Mouse (Mus musculus): Measurements from ENCODE around the gene Gm11627. TPM values are rescaled to one million over a fixed set of nuclear protein-coding genes. Genes with fewer than 3 reads are reported as not detected.

Gene Gm11627
- 1.6 and 2.4 TPM in 2 replicates for polyA plus RNA-seq (2015; fragmentation: Nextera tagmentation; extraction: Ambion mirVana)

DNA sequence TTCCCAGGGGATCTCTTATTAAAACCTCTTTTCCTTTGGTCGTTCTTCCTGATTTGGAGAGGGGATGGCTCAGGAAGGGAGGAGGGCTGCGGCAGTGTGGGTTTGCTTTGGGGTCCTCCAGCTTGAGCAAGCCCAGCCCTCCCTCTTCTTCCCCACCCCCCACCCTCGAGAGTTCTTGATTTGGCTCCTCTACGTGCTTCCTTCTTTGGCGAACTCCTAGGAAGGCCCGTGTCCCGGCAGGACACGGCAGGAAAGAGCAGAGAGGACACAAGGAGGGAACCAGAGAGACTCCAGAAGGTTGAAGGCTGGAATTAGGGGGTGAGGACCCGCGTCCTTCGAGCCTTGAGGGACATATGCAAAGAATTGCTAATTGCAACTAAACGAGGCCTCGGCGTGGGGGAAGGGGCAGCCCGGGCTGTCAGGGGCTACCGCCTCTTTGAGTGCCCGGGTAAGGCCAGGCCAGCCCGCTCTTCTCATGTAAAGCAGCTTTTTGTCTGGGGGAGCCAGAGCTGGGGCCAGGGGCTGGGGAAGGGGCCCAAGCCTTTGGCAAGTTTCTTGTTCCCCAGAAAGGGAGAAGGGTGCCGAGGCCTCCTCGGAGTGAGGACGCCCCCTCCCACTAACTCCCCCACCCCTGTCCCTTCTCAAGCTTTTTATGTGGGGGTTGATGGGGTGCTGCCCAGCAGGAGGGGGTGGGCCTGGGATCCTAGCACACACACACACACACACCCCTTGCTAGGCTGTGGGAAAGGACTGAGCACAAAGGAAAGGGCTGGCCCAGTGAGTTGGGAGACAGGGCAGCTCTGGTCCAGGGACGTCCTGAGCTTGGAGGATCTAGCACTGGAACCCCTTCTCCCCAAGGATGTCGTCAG, at the start of gene Gm11627:
Gene Gm11627 (minus strand): TSS at position 297 of the 869 bp plus-strand sequence.
- H3K36me3 ChIP-seq (ENCODE audit: control insufficient read depth, insufficient read depth, low read length) = no peaks in the 10 kb centered on the region
- WGBS = 3% methylated on average over 23 of the region's 23 CpGs
- H3K4me1 ChIP-seq (ENCODE audit: control insufficient read depth, insufficient read depth, low read length) = peaks cover 7% of the 10 kb centered on the region; the same call in 1 of the 2 replicates
- H3K9me3 ChIP-seq (replicated peaks; ENCODE audit: control insufficient read depth, low read length, poor library complexity, severe bottlenecking) = no peaks in the 10 kb centered on the region
- H3K27me3 ChIP-seq (ENCODE audit: control insufficient read depth, insufficient read depth, low read depth, low read length) = peaks cover 7% of the 10 kb centered on the region
- H3K4me3 ChIP-seq (ENCODE audit: low read depth, low read length) = peak within 1 kb of the TSS; percentile 10; the same call in 1 of the 2 replicates
- peak within 1 kb of the TSS; percentile 25 for H3K4me2 ChIP-seq (ENCODE audit: low read length)
- H3K27ac ChIP-seq (ENCODE audit: low read length) = peak within 1 kb of the TSS; percentile 32; the same call in 1 of the 2 replicates
- ATAC-seq = peak; percentile 84
- H3K9ac ChIP-seq (ENCODE audit: low read depth, low read length) = peak within 1 kb of the TSS; percentile 25

DNA sequence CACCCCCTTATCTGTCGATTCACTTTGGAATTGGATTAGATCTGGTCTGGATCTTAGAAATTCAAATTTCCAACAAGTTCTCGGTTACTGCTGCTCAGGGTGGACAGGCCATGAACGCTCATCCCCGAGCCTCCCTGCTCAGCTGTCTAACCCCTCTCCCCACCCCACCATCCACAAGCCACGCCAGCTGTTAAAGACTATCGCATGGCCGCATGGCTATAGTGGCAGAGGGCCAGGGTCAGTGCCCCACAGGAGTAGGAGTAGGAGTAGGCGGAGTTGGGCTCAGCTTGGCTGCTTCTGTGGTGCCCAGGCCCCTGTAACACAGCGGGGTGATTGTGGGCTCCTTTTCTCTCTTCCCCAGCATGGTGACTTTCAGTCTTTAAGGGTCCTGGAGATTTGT, 49.3 kb upstream of the Gm11627 start:
- H3K27ac ChIP-seq (ENCODE audit: low read length) = no peak overlapping the region
- H3K36me3 ChIP-seq (ENCODE audit: control insufficient read depth, insufficient read depth, low read length) = no peaks in the 10 kb centered on the region
- WGBS = 34% methylated on average over 9 of the region's 9 CpGs
- peaks cover 14% of the 10 kb centered on the region for H3K4me1 ChIP-seq (ENCODE audit: control insufficient read depth, insufficient read depth, low read length)
- no peak overlapping the region for H3K9ac ChIP-seq (ENCODE audit: low read depth, low read length)
- H3K9me3 ChIP-seq (replicated peaks; ENCODE audit: control insufficient read depth, low read length, poor library complexity, severe bottlenecking) = no peaks in the 10 kb centered on the region
- no peak overlapping the region for H3K4me3 ChIP-seq (ENCODE audit: low read depth, low read length)
- no peak overlapping the region for H3K4me2 ChIP-seq (ENCODE audit: low read length)
- no peaks in the 10 kb centered on the region for H3K27me3 ChIP-seq (ENCODE audit: control insufficient read depth, insufficient read depth, low read depth, low read length)
- no peak for ATAC-seq

DNA sequence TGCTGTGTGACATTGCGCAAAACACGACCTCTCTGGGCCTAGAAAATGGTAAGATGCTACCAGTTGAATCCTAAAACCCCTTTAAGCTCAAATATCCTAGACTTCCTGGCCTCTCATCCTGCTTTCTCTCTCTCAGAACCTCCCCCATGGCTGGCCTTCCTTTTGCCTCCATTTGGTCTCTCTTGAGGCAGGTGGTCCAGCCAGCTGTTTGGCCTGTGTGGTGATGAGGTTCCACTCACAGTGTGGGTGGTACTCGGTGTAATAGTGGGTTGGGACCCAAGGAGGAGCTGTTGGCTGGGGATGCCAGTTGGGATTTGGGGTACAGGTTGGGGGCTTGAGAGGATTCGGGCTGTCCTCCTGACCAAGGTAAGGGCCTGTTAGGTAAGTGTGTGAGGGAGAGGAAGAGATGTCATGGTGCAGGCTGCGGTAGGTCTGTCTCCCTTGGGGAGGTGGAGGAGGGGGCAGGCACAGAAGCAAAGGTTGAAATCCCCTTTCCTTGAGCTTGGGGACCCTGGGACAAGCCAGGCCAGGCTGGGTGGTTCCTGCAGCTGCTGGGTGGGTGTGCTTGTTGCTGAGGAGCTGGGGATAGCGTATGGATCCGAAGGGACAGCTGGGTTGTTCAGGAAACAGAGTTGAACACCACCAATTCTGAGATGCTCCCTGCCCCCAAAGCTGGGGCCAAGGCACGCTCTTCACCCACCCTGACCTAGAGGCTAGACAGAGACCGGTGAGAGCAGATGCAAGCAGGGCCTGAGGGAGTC, 48.1 kb upstream of the Gm11627 start:
- no peaks in the 10 kb centered on the region for H3K36me3 ChIP-seq (ENCODE audit: control insufficient read depth, insufficient read depth, low read length)
- ATAC-seq = no peak
- H3K9ac ChIP-seq (ENCODE audit: low read depth, low read length) = no peak overlapping the region
- H3K4me1 ChIP-seq (ENCODE audit: control insufficient read depth, insufficient read depth, low read length) = peaks cover 10% of the 10 kb centered on the region
- no peaks in the 10 kb centered on the region for H3K9me3 ChIP-seq (replicated peaks; ENCODE audit: control insufficient read depth, low read length, poor library complexity, severe bottlenecking)
- H3K27me3 ChIP-seq (ENCODE audit: control insufficient read depth, insufficient read depth, low read depth, low read length) = no peaks in the 10 kb centered on the region
- no peak overlapping the region for H3K27ac ChIP-seq (ENCODE audit: low read length)
- WGBS = 87% methylated on average over 9 of the region's 9 CpGs
- no peak overlapping the region for H3K4me3 ChIP-seq (ENCODE audit: low read depth, low read length)
- no peak overlapping the region for H3K4me2 ChIP-seq (ENCODE audit: low read length)

DNA sequence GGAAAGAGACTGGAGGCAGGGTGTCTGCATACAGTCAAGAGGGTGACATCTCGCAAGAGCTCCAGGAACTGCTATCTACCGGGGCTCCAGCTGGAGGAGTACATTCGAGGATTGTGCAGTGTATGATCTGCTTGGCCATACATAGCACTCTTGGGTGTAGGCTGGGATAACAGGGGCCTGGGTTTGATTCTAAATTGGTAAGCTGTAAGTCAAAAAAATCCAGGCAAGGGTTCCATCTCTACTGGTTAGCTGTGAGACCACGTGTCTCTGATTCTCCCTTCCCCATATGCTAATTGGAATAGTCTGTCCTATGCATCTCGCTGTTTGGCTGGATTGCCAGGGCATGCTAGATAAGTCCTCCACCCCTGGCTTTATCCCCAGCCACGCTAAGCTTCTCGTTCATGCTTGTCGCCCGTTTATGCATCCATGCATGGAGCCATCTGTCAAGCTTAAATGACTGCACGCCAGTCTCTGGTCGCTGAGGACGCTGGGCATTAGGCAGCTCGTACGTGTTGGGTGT, 45.7 kb upstream of the Gm11627 start:
- Histone ChIP-seq H3K36me3 (ENCODE audit: control insufficient read depth, insufficient read depth, low read length) (no peaks in the 10 kb centered on the region), H3K27ac (ENCODE audit: low read length) (peak overlapping the region; percentile 28; the same call in 1 of the 2 replicates), H3K9me3 (replicated peaks; ENCODE audit: control insufficient read depth, low read length, poor library complexity, severe bottlenecking) (no peaks in the 10 kb centered on the region), H3K27me3 (ENCODE audit: control insufficient read depth, insufficient read depth, low read depth, low read length) (no peaks in the 10 kb centered on the region), H3K4me1 (ENCODE audit: control insufficient read depth, insufficient read depth, low read length) (peaks cover 10% of the 10 kb centered on the region), H3K4me2 (ENCODE audit: low read length) (peak overlapping the region; percentile 45), H3K9ac (ENCODE audit: low read depth, low read length) (peak overlapping the region; percentile 61; the same call in 1 of the 2 replicates), H3K4me3 (ENCODE audit: low read depth, low read length) (no peak overlapping the region)
- 15% methylated on average over 14 of the region's 14 CpGs for WGBS
- ATAC-seq = peak; percentile 80

DNA sequence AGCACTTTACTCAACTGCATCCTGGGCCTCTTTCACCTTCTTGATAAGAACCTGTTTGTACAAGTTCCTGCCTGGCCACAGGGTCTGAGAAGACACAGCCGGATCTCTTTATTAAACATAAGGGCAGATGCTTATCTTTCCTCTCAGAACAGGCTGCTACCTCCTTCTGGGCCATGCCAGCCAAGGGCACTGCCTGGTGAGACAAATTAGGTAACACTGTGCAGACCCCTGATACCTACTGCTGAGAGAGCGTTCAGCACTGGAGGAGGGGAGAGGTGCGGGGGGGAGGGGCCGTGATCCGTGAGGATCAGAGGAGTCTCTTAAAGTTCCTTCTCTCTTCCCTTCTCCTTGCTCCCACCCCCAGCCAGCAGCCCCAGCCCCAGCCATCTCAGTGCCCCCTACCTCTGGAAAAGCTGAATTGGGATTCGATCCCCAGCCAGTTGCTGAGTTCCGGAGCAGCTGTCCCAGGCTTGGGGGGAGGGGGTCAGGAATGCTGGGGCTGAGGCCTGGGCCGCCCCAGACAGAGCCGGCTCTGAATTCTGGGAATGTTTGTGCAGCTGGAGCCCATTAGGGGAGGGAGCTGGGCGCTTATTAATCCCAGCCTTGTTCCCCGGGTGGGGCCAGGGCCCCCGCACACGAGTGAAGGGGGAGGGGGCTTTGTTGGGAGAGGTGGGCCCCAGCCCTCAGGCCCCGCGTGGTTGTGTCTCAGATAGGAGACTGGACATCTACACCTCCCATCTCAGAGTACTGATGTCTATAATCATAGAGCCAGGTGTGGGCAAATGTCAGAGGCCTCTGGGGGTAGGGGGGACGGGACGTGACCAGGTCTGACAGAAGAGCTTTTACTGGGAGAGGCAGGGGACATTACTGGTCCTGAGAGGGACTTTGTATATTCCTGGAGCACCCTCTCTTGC, 44.9 kb upstream of the Gm11627 start:
- H3K27ac ChIP-seq (ENCODE audit: low read length) = no peak overlapping the region
- H3K9ac ChIP-seq (ENCODE audit: low read depth, low read length) = peak overlapping the region; percentile 34; the same call in 1 of the 2 replicates
- 6% methylated on average over 17 of the region's 17 CpGs for WGBS
- no peaks in the 10 kb centered on the region for H3K36me3 ChIP-seq (ENCODE audit: control insufficient read depth, insufficient read depth, low read length)
- H3K9me3 ChIP-seq (replicated peaks; ENCODE audit: control insufficient read depth, low read length, poor library complexity, severe bottlenecking) = no peaks in the 10 kb centered on the region
- ATAC-seq = no peak
- H3K4me2 ChIP-seq (ENCODE audit: low read length) = no peak overlapping the region
- H3K27me3 ChIP-seq (ENCODE audit: control insufficient read depth, insufficient read depth, low read depth, low read length) = no peaks in the 10 kb centered on the region
- no peak overlapping the region for H3K4me3 ChIP-seq (ENCODE audit: low read depth, low read length)
- peaks cover 10% of the 10 kb centered on the region for H3K4me1 ChIP-seq (ENCODE audit: control insufficient read depth, insufficient read depth, low read length)

DNA sequence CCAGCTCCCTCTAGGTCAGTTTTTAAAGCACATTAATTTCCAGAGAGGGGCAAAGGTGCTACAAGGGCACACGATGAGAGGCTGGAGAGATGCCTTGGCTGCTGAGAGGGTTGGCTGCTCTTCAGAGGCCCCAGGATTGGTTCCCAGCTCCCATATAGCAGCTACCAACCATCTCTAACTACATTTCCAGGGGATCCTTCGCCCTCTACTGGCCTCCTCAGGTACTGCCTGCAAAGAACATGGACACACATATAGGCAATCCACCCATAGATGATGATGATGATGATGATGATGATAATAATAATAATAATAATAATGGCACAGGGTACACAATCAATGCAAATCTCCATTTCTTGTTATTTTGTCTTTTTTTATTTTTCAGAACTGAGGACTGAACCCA, 40.2 kb upstream of the Gm11627 start:
- Histone ChIP-seq H3K4me3 (ENCODE audit: low read depth, low read length) (no peak overlapping the region), H3K27ac (ENCODE audit: low read length) (no peak overlapping the region), H3K36me3 (ENCODE audit: control insufficient read depth, insufficient read depth, low read length) (no peaks in the 10 kb centered on the region), H3K4me1 (ENCODE audit: control insufficient read depth, insufficient read depth, low read length) (peaks cover 4% of the 10 kb centered on the region), H3K9me3 (replicated peaks; ENCODE audit: control insufficient read depth, low read length, poor library complexity, severe bottlenecking) (no peaks in the 10 kb centered on the region), H3K4me2 (ENCODE audit: low read length) (no peak overlapping the region), H3K9ac (ENCODE audit: low read depth, low read length) (no peak overlapping the region), H3K27me3 (ENCODE audit: control insufficient read depth, insufficient read depth, low read depth, low read length) (no peaks in the 10 kb centered on the region)
- ATAC-seq = no peak
- WGBS = 62% methylated on average over 2 of the region's 2 CpGs

DNA sequence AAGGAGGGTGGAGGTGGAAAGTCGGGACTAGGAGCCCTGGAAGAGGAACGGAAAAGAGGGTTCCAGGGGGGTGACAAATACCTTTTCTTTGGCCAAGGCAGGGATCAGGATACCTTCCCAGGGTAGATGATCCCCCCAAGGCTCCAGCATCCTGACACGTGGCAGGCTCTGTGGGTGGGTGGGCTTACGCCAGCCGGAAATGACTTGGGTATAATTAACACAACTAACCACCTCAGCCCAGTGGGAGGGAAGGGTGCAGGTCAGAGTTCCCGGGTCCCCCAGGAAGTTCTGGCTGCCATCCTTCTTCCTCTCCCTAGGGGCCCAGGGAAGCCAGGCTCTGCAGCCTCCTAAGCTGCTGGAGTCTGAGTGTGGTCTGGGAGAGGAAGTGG, 32.0 kb upstream of the Gm11627 start:
- Histone ChIP-seq H3K36me3 (ENCODE audit: control insufficient read depth, insufficient read depth, low read length) (no peaks in the 10 kb centered on the region), H3K27ac (ENCODE audit: low read length) (no peak overlapping the region), H3K9ac (ENCODE audit: low read depth, low read length) (no peak overlapping the region), H3K27me3 (ENCODE audit: control insufficient read depth, insufficient read depth, low read depth, low read length) (no peaks in the 10 kb centered on the region; the same call in 1 of the 2 replicates), H3K9me3 (replicated peaks; ENCODE audit: control insufficient read depth, low read length, poor library complexity, severe bottlenecking) (no peaks in the 10 kb centered on the region), H3K4me3 (ENCODE audit: low read depth, low read length) (no peak overlapping the region), H3K4me1 (ENCODE audit: control insufficient read depth, insufficient read depth, low read length) (peaks cover 7% of the 10 kb centered on the region), H3K4me2 (ENCODE audit: low read length) (no peak overlapping the region)
- 19% methylated on average over 6 of the region's 6 CpGs for WGBS
- ATAC-seq = no peak

DNA sequence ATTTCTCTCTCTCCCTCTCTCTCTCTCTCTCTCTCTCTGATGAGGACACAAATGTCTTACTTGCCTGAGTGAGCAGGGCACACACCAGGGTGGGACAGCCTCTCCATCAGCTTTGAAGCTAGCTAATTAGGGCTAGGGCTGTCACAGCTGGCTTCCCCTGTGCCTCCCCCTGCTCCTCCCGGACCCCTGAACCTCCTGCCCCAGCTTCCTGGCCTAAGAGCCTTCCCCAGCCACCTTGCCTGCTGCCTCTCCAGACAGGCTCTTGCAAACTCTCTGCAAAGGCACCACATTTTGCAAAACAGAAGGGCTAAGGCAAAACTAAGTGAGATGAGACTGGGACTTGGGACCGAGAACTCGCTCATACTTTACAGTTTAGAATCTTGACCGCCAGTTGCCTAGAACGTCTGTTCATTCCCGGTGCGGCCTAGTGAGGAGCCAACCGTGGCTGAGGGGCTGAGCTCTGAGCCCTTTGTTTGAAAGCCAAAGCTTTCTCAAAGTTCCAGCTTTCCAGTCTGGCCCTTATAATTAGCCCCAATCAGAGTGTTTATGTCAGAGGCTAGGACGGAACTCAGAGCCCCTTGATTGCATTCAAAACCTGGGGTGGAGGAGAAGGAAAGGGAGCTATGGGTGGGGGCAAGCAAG, 31.5 kb upstream of the Gm11627 start:
- 19% methylated on average over 9 of the region's 9 CpGs for WGBS
- Histone ChIP-seq H3K4me3 (ENCODE audit: low read depth, low read length) (no peak overlapping the region), H3K9me3 (replicated peaks; ENCODE audit: control insufficient read depth, low read length, poor library complexity, severe bottlenecking) (no peaks in the 10 kb centered on the region), H3K27me3 (ENCODE audit: control insufficient read depth, insufficient read depth, low read depth, low read length) (peaks cover 4% of the 10 kb centered on the region; the same call in 1 of the 2 replicates), H3K4me1 (ENCODE audit: control insufficient read depth, insufficient read depth, low read length) (peaks cover 10% of the 10 kb centered on the region), H3K4me2 (ENCODE audit: low read length) (no peak overlapping the region), H3K27ac (ENCODE audit: low read length) (no peak overlapping the region), H3K9ac (ENCODE audit: low read depth, low read length) (no peak overlapping the region), H3K36me3 (ENCODE audit: control insufficient read depth, insufficient read depth, low read length) (no peaks in the 10 kb centered on the region)
- no peak for ATAC-seq

Data from midbrain, embryonic 16.5 days (tissue).